Mouse (Mus musculus) CD4-positive naive resting alpha-beta T cell, adult 57 days (primary cell): ENCODE results near the gene Crb1. TPM values are rescaled to one million over a fixed set of nuclear protein-coding genes. Genes with fewer than 3 reads are reported as not detected.

ENCODE experiments used
- total RNA-seq: library from RNA; stranded (reverse); gene quantifications from one replicate; pipeline ENCODE4 v1.2.4, GENCODE M21; 2023

Crb1 gene
- not detected for total RNA-seq

GRCm38 (mm10) chr1:139376638-139377286, at the start of gene Crb1:
Gene Crb1 (minus strand): TSS chr1:139377100.

GRCm38 (mm10) chr1:139421875-139422791, 45.2 kb upstream of the Crb1 start, which contains the start of gene Zbtb41:
Gene Zbtb41 (plus strand): TSS chr1:139422288.

Other genes starting within 250 kb of the Crb1 start
- gene Zbtb41, start 45.2 kb upstream of the Crb1 start, total RNA-seq = 25.5 TPM
- 1.8 TPM for gene Aspm, start 77.7 kb upstream of the Crb1 start, total RNA-seq
- gene F13b, start 124.6 kb upstream of the Crb1 start, total RNA-seq = not detected
- gene Cfhr1, start 183.2 kb upstream of the Crb1 start, total RNA-seq = not detected